Mouse (Mus musculus) CD8-positive naive resting alpha-beta T cell, adult 57 days (primary cell): ENCODE data around the gene Rbm45. TPM values are rescaled to one million over a fixed set of nuclear protein-coding genes. Genes with fewer than 3 reads are reported as not detected.

Experiments
- total RNA-seq: library from RNA; stranded (reverse); gene quantifications from one replicate; pipeline ENCODE4 v1.2.4, GENCODE M21; 2023

Gene Rbm45
- total RNA-seq, result 28.9 TPM

GRCm38 (mm10) chr2:76369821-76370655 lies at the start of gene Rbm45:
TSS of gene Rbm45 (plus strand) at chr2:76369984.

GRCm38 (mm10) chr2:76338215-76339156 lies 31.3 kb upstream of the Rbm45 start, which contains the start of gene Pde11a:
TSS of gene Pde11a (minus strand) at chr2:76338774.

GRCm38 (mm10) chr2:76360226-76360625 lies 9.6 kb upstream of the Rbm45 start, which contains the start of gene Cyct:
TSS of gene Cyct (minus strand) at chr2:76360450.

GRCm38 (mm10) chr2:76406151-76406936 lies 36.6 kb downstream of the Rbm45 start, which contains the start of gene Osbpl6:
TSS of gene Osbpl6 (plus strand) at chr2:76406508.

Other genes with a start within 250 kb of the Rbm45 start
- gene Pde11a, start 31.2 kb upstream of the Rbm45 start, total RNA-seq, result 3.2 TPM
- not detected for gene Cyct, start 9.5 kb upstream of the Rbm45 start, total RNA-seq
- gene Osbpl6, start 36.5 kb downstream of the Rbm45 start, total RNA-seq, result 10.9 TPM